Mouse (Mus musculus): ENCODE measurements around the gene Col5a1.

- TF ChIP-seq CTCF (IDR thresholded peaks at IDR 0.05; ENCODE audit: borderline replicate concordance, control insufficient read depth, extremely low read depth, insufficient read depth, low read length, poor library complexity) (no peak), POLR2A (IDR thresholded peaks at IDR 0.05; ENCODE audit: control insufficient read depth, extremely low read depth, insufficient read depth, low read length, poor library complexity) (no peak)
These were observed 138.2 kb downstream of the Col5a1 start for GRCm38 (mm10) chr2:28024416-28024815.

All from thymus, adult 2 months (tissue).